Mouse (Mus musculus) cerebellum, adult 9-11 months (tissue): ENCODE measurements around the gene Stum.

Experiments
- DNase-seq: peaks from one replicate; pipeline ENCODE4 v3.0.0; 2022

Gene Stum

GRCm38 (mm10) chr1:180383884-180384283 lies 99.4 kb downstream of the Stum start:
- no peak for DNase-seq
